Mouse (Mus musculus): ENCODE measurements around the gene Exoc7.

GRCm38 (mm10) chr11:116333526-116334416 is 26.7 kb upstream of the Exoc7 start:
- TF ChIP-seq POLR2A (IDR thresholded peaks at IDR 0.05; ENCODE audit: low read depth, low read length) (no peak), CTCF (IDR thresholded peaks at IDR 0.05; ENCODE audit: extremely low read depth, insufficient read length, insufficient replicate concordance, low read depth, low read length) (no peak)
